Mouse (Mus musculus) thymus, adult 2 months (tissue): ENCODE measurements at regions not wholly inside any gene's neighbourhood (a gene's known extent, or its start where the extent isn't known, plus 50 kb on each side); places are given as distances from the start of the nearest gene placed in this dataset.

ENCODE experiments used
- DNase-seq: peaks from one replicate; pipeline ENCODE4 v3.0.0; 2021
- H3K27ac ChIP-seq: fragments of 200-500 bp; 2 replicates; pipeline ENCODE4 v1.5.1; 2012; ENCODE audit warnings: low read length, control low read depth; ENCODE audit not compliant: control insufficient read depth, insufficient read depth
- H3K27me3 ChIP-seq: fragments of 200-500 bp; 2 replicates; pipeline ENCODE4 v1.6.1; 2012; ENCODE audit warnings: mild to moderate bottlenecking, low read length, moderate library complexity, mixed read lengths; ENCODE audit not compliant: control insufficient read depth, insufficient read depth
- H3K36me3 ChIP-seq: fragments of 200-500 bp; 2 replicates; pipeline ENCODE4 v1.6.1; 2012; ENCODE audit warnings: mild to moderate bottlenecking, low read length, moderate library complexity; ENCODE audit not compliant: control insufficient read depth, insufficient read depth
- H3K4me1 ChIP-seq: fragments of 200-500 bp; replicated peaks from 2 replicates; pipeline ENCODE4 v1.6.1; 2012; ENCODE audit warnings: low read length; ENCODE audit not compliant: control insufficient read depth, insufficient read depth
- H3K4me3 ChIP-seq: fragments of 200-500 bp; 2 replicates; pipeline ENCODE4 v1.5.1; 2012; ENCODE audit warnings: mild to moderate bottlenecking, low read length, control low read depth, moderate library complexity; ENCODE audit not compliant: control insufficient read depth, insufficient read depth
- CTCF ChIP-seq: fragments of 200-500 bp; IDR thresholded peaks from 2 replicates; pipeline ENCODE4 v1.5.1; 2012; ENCODE audit warnings: mild to moderate bottlenecking, control low read depth, low read length, moderate library complexity, borderline replicate concordance; ENCODE audit not compliant: control insufficient read depth, poor library complexity, insufficient read depth; ENCODE audit errors: extremely low read depth
- POLR2A ChIP-seq: fragments of 200-500 bp; IDR thresholded peaks from 2 replicates; pipeline ENCODE4 v1.6.1; 2012; ENCODE audit warnings: mild to moderate bottlenecking, low read length, control low read depth, moderate library complexity; ENCODE audit not compliant: control insufficient read depth, poor library complexity, insufficient read depth; ENCODE audit errors: extremely low read depth
- WGBS: fragments of 180-500 bp; shearing (Covaris S2); methylation state at CpG from one replicate; pipeline ENCODE4 v1.1.7; 2018; 5-methylcytosine and 5-hydroxymethylcytosine counted together

DNA sequence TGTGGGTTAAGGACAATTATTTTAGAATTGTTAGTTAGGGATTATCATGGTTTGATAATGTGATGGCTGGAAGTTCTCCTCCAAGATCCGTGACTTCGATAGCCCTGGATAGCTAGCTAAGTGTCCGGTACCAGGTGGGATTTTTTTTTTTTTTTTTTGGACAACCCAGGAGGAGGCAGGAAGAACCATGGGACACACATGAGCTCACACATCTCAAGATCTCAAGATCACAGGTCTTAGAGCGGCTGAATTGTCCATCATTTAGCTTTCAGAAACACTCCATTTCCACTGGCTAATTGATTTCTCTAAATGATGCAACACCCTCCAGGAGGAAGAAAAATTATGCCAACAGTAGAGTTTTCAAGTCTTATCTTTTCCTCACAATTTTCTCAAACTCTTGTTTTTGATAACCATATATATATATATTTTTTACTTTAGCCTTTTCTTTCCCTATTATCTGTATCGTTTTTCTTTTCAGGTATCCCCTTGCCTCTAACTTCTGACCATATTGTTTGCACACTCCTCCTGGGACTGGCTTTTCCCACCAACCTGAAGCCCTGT, 54.5 kb upstream of the Ctnnb1 start:
- DNase-seq = no peak
- Histone ChIP-seq H3K27ac (no peak overlapping the region), H3K4me3 (no peak overlapping the region), H3K27me3 (no peaks in the 10 kb centered on the region), H3K4me1 (no peaks in the 10 kb centered on the region), H3K36me3 (no peaks in the 10 kb centered on the region)
- WGBS = 98% methylated on average over 5 of the region's 5 CpGs
- TF ChIP-seq CTCF (no peak), POLR2A (no peak)

DNA sequence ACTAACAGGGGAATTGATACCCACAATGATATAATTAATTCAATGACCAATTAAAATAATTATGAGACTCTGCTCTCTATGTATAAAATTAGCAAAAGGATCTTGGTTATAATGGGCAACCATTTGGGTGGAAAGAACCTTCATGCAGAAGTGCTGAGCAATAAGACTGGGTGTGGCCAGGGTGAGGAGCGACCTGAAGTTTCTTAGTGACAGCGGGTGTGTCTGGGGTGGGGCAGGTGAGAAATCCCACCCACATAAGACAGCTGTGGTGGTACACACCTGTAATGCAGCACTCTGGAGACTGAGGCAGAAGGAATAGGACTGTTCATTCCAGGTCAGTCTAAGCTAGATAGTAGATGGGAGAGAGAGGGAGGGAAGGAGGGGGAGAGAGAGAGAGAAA, 51.9 kb upstream of the Ctnnb1 start:
- TF ChIP-seq POLR2A (no peak), CTCF (no peak)
- no peak overlapping the region for H3K4me3 ChIP-seq
- no peak overlapping the region for H3K27ac ChIP-seq
- no peaks in the 10 kb centered on the region for H3K27me3 ChIP-seq
- no peaks in the 10 kb centered on the region for H3K4me1 ChIP-seq
- no peaks in the 10 kb centered on the region for H3K36me3 ChIP-seq
- WGBS = 90% methylated on average over 2 of the region's 2 CpGs
- no peak for DNase-seq
